Mouse (Mus musculus): ENCODE data around the gene Dusp10. TPM values are rescaled to one million over a fixed set of nuclear protein-coding genes. Genes with fewer than 3 reads are reported as not detected.

Dusp10 gene
- polyA plus RNA-seq, 1 experiment = 14.6 TPM

DNA sequence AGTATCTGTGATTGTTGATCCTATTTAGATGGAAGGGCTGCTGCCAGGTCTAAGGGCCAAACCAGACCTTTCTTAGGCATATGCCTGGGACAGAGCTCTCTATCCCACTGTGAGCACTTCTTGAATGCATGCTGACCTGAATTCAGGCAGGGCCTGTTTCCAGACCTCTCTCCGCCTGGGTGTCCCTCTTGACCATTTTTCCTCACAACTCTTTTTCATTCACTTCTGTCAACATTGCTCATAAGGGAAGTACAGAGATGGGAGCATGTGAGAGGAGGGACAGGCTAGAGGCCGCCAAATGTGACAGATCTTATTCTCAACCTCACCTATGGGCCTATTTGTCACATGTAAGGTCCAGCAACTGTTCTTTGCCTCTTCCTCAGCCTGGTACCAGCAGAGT lies 41.1 kb downstream of the Dusp10 start:
- Histone ChIP-seq H3K4me2 (ENCODE audit: low read depth) (no peak overlapping the region), H3ac (ENCODE audit: control insufficient read depth, insufficient read length) (no peak overlapping the region), H3K27me3 (ENCODE audit: control insufficient read depth, insufficient read depth, insufficient read length) (no peaks in the 10 kb centered on the region), H3K79me2 (ENCODE audit: control insufficient read depth, insufficient read depth) (peaks cover 77% of the 10 kb centered on the region), H3K36me3 (ENCODE audit: control insufficient read depth, insufficient read depth) (peaks cover 5% of the 10 kb centered on the region), H3K4me3 (no peak overlapping the region)
- no peak for TF ChIP-seq MYOG (IDR thresholded peaks at IDR 0.05; ENCODE audit: control insufficient read depth in 1 of 3, insufficient read depth in 1 of 3, insufficient read length in 2 of 3, low read depth in 2 of 3)
- no peak for TF ChIP-seq POLR2A (IDR thresholded peaks at IDR 0.05; ENCODE audit: insufficient read length, low read depth)
- TF ChIP-seq SRF (IDR thresholded peaks at IDR 0.05; ENCODE audit: control insufficient read depth, insufficient read length, low read depth) = no peak
- no peak for TF ChIP-seq TCF3 (IDR thresholded peaks at IDR 0.05; ENCODE audit: insufficient read length, low read depth)
- TF ChIP-seq TCF12 (IDR thresholded peaks at IDR 0.05; ENCODE audit: insufficient read depth, poor library complexity, severe bottlenecking) = no peak
- TF ChIP-seq MYOD1 (IDR thresholded peaks at IDR 0.05; ENCODE audit: control insufficient read depth in 1 of 3, insufficient read length in 2 of 3, low read depth in 2 of 3) = no peak
- TF ChIP-seq POLR2AphosphoS2 (IDR thresholded peaks at IDR 0.05; ENCODE audit: insufficient read length, low read depth) = no peak
- no peak for TF ChIP-seq MAX (IDR thresholded peaks at IDR 0.05; ENCODE audit: low read depth)
- no peak for TF ChIP-seq E2F4 (IDR thresholded peaks at IDR 0.05; ENCODE audit: insufficient read depth)
- TF ChIP-seq REST (IDR thresholded peaks at IDR 0.05; ENCODE audit: insufficient read depth, insufficient read length) = no peak
- no peak for TF ChIP-seq USF1 (IDR thresholded peaks at IDR 0.05; ENCODE audit: low read depth)
- TF ChIP-seq CEBPB (IDR thresholded peaks at IDR 0.05; ENCODE audit: insufficient read depth, poor library complexity, severe bottlenecking) = no peak

- TF ChIP-seq TCF12 (IDR thresholded peaks at IDR 0.05; ENCODE audit: insufficient read depth, poor library complexity, severe bottlenecking) (no peak), TCF3 (IDR thresholded peaks at IDR 0.05; ENCODE audit: insufficient read length, low read depth) (no peak), SRF (IDR thresholded peaks at IDR 0.05; ENCODE audit: control insufficient read depth, insufficient read length, low read depth) (no peak), MYOG (IDR thresholded peaks at IDR 0.05; ENCODE audit: control insufficient read depth in 1 of 3, insufficient read depth in 1 of 3, insufficient read length in 2 of 3, low read depth in 2 of 3) (no peak), USF1 (IDR thresholded peaks at IDR 0.05; ENCODE audit: low read depth) (no peak), REST (IDR thresholded peaks at IDR 0.05; ENCODE audit: insufficient read depth, insufficient read length) (no peak), POLR2AphosphoS2 (IDR thresholded peaks at IDR 0.05; ENCODE audit: insufficient read length, low read depth) (no peak), E2F4 (IDR thresholded peaks at IDR 0.05; ENCODE audit: insufficient read depth) (no peak), POLR2A (IDR thresholded peaks at IDR 0.05; ENCODE audit: insufficient read length, low read depth) (no peak), CEBPB (IDR thresholded peaks at IDR 0.05; ENCODE audit: insufficient read depth, poor library complexity, severe bottlenecking) (no peak), MYOD1 (IDR thresholded peaks at IDR 0.05; ENCODE audit: control insufficient read depth in 1 of 3, insufficient read length in 2 of 3, low read depth in 2 of 3) (no peak), MAX (IDR thresholded peaks at IDR 0.05; ENCODE audit: low read depth) (no peak)
- Histone ChIP-seq H3K4me3 (no peak overlapping the region), H3K4me2 (ENCODE audit: low read depth) (no peak overlapping the region), H3ac (ENCODE audit: control insufficient read depth, insufficient read length) (no peak overlapping the region), H3K79me2 (ENCODE audit: control insufficient read depth, insufficient read depth) (peaks cover 70% of the 10 kb centered on the region), H3K36me3 (ENCODE audit: control insufficient read depth, insufficient read depth) (peaks cover 5% of the 10 kb centered on the region), H3K27me3 (ENCODE audit: control insufficient read depth, insufficient read depth, insufficient read length) (no peaks in the 10 kb centered on the region)
Observed at GRCm38 (mm10) chr1:184058206-184058605, 45.1 kb downstream of the Dusp10 start.

- H3K27me3 ChIP-seq (ENCODE audit: control insufficient read depth, insufficient read depth, insufficient read length) = no peaks in the 10 kb centered on the region
- H3K79me2 ChIP-seq (ENCODE audit: control insufficient read depth, insufficient read depth) = peaks cover 61% of the 10 kb centered on the region
- no peak overlapping the region for H3ac ChIP-seq (ENCODE audit: control insufficient read depth, insufficient read length)
- TF ChIP-seq MYOD1 (IDR thresholded peaks at IDR 0.05; ENCODE audit: control insufficient read depth in 1 of 3, insufficient read length in 2 of 3, low read depth in 2 of 3) = peak in 2 of 3 experiments; percentile 67 to 79
- TF ChIP-seq TCF12 (IDR thresholded peaks at IDR 0.05; ENCODE audit: insufficient read depth, poor library complexity, severe bottlenecking) = no peak
- peak in 1 of 3 experiments; percentile 30 for TF ChIP-seq MYOG (IDR thresholded peaks at IDR 0.05; ENCODE audit: control insufficient read depth in 1 of 3, insufficient read depth in 1 of 3, insufficient read length in 2 of 3, low read depth in 2 of 3)
- no peak for TF ChIP-seq SRF (IDR thresholded peaks at IDR 0.05; ENCODE audit: control insufficient read depth, insufficient read length, low read depth)
- peaks cover 5% of the 10 kb centered on the region for H3K36me3 ChIP-seq (ENCODE audit: control insufficient read depth, insufficient read depth)
- H3K4me3 ChIP-seq = no peak overlapping the region
- H3K4me2 ChIP-seq (ENCODE audit: low read depth) = peak overlapping the region; percentile 8
Observed at GRCm38 (mm10) chr1:184059814-184060213, 46.7 kb downstream of the Dusp10 start.

- peaks cover 63% of the 10 kb centered on the region for H3K79me2 ChIP-seq (ENCODE audit: control insufficient read depth, insufficient read depth)
- TF ChIP-seq MYOG (IDR thresholded peaks at IDR 0.05; ENCODE audit: control insufficient read depth in 1 of 3, insufficient read depth in 1 of 3, insufficient read length in 2 of 3, low read depth in 2 of 3) (peak in 1 of 3 experiments; percentile 18), MAX (IDR thresholded peaks at IDR 0.05; ENCODE audit: low read depth) (no peak)
- H3K36me3 ChIP-seq (ENCODE audit: control insufficient read depth, insufficient read depth) = peaks cover 5% of the 10 kb centered on the region
- no peak overlapping the region for H3K4me2 ChIP-seq (ENCODE audit: low read depth)
- no peak overlapping the region for H3ac ChIP-seq (ENCODE audit: control insufficient read depth, insufficient read length)
- no peak overlapping the region for H3K4me3 ChIP-seq
- no peaks in the 10 kb centered on the region for H3K27me3 ChIP-seq (ENCODE audit: control insufficient read depth, insufficient read depth, insufficient read length)
Observed at GRCm38 (mm10) chr1:184060381-184060780, 47.3 kb downstream of the Dusp10 start.

GRCm38 (mm10) chr1:184060828-184061734 lies 48.0 kb downstream of the Dusp10 start:
- Histone ChIP-seq H3K27me3 (ENCODE audit: control insufficient read depth, insufficient read depth, insufficient read length) (no peaks in the 10 kb centered on the region), H3K4me3 (no peak overlapping the region), H3K36me3 (ENCODE audit: control insufficient read depth, insufficient read depth) (peaks cover 5% of the 10 kb centered on the region), H3ac (ENCODE audit: control insufficient read depth, insufficient read length) (no peak overlapping the region), H3K4me2 (ENCODE audit: low read depth) (peak overlapping the region; percentile 32), H3K79me2 (ENCODE audit: control insufficient read depth, insufficient read depth) (peaks cover 68% of the 10 kb centered on the region)
- TF ChIP-seq CEBPB (IDR thresholded peaks at IDR 0.05; ENCODE audit: insufficient read depth, poor library complexity, severe bottlenecking) (0 out of 2 replicates have a peak, but pooled peaks have one; percentile 42), TCF12 (IDR thresholded peaks at IDR 0.05; ENCODE audit: insufficient read depth, poor library complexity, severe bottlenecking) (no peak), MYOG (IDR thresholded peaks at IDR 0.05; ENCODE audit: control insufficient read depth in 1 of 3, insufficient read depth in 1 of 3, insufficient read length in 2 of 3, low read depth in 2 of 3) (peak in 1 of 3 experiments; percentile 77)

Data from myocyte (in vitro differentiated cells).